Mouse (Mus musculus): ENCODE results near the gene Upf1.

Gene Upf1

DNA sequence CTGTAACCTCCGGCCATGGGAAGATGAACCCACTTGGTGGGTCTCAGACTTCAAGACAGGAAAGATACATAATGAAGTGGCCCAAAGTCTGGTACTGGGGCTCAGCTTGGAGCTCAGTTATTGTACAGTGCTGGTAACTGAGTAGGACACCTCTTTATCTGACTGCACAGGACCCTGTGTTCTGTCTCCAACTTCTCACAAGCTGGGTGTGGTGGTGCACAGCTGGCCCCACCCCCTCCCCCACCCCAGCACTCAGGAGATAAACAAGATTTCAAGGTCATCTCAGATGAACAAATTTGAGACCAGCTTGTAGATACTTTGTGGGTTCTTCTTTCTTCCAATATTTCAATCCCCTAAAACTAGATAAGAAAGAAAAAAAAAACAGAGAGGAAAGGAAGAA lies 3.0 kb upstream of the Upf1 start:
- peak; percentile 85 for DNase-seq

DNA sequence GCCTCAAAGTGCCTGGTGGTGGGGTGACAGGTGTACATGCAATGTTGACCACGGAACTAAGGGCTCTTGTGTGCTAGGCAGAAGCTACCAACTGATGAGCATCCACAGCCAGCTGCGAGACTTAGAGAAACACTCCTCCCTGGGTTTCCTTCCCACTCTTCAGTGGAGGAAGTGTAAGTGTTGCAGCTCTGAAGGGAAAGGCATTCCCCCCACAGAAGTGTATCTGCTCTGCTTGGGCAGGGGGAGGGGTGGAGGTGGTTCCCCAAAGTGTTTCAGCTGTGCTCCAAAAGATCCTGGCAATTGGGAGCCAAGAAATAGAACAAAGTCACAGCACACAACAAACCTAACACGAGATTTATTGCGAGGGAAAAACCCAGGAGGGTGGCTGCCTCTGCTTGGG lies 926 bp upstream of the Upf1 start:
- no peak for DNase-seq

- peak; percentile 68 for DNase-seq
Observed at GRCm38 (mm10) chr8:70352657-70353151, 374 bp downstream of the Upf1 start.

DNA sequence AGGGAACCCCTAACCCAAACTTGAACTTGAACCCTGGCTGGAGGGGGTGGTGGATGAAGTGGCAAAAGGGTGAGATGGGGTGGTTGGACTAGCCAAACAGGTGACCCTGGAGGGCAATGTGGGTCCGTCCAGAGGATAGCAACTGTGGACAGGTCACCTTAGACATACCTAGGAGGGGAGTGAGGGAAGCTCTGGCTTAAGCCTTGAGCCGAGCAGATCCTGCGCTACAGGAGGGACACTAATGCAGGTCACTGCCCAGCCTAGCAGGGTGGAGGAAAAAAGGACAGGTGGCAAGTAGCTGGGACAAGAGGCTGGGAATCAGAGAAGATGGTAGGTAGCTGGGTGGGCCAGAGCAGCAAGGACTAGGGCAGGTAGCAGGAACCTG lies 1.1 kb downstream of the Upf1 start:
- no peak for DNase-seq

GRCm38 (mm10) chr8:70351035-70351999 lies 1.8 kb downstream of the Upf1 start:
- peak; percentile 51 for DNase-seq

GRCm38 (mm10) chr8:70347860-70348420 lies 5.1 kb downstream of the Upf1 start:
- no peak for DNase-seq

DNA sequence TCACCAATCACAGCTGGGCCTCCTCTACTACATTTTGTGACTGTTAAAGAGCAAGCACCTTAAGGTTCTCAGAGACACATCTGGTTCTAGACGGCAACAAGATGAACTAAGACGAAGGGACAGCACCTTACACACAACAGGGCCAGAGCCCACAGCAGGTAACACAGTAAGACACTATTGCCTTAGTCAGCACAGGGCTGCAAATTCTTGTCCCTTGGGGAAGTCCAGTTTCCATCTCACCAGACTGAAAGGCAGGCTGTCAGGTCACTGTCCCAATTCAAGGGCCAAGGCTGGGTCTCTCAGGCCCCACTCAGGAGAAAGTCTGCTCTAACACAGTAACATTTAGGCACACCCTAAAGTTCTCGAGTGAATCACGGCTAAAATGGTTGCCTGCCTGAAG lies 5.6 kb downstream of the Upf1 start:
- DNase-seq, result no peak

- no peak for DNase-seq
Observed at GRCm38 (mm10) chr8:70344279-70344678, 8.8 kb downstream of the Upf1 start.

GRCm38 (mm10) chr8:70343696-70344095 lies 9.4 kb downstream of the Upf1 start:
- DNase-seq, result peak; percentile 58

DNA sequence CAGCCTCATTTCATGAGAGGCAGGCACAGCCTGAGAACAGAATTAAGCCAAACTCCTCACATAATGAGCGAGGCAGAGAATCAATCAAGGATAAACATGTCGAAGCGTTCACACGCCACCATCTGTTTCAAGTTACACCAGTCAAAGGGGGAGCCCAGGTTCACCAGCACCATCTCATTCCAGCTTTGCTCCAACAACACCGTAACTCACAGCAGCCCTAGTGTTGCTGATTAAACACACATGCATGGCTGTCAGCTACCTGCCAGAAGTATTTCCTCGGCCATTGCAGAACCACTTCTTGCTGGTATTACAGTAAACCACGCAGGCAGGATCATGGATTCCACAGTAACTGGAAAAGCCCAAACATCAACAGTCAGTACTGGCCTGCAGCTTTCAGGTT lies 10.0 kb downstream of the Upf1 start:
- DNase-seq, result no peak

DNA sequence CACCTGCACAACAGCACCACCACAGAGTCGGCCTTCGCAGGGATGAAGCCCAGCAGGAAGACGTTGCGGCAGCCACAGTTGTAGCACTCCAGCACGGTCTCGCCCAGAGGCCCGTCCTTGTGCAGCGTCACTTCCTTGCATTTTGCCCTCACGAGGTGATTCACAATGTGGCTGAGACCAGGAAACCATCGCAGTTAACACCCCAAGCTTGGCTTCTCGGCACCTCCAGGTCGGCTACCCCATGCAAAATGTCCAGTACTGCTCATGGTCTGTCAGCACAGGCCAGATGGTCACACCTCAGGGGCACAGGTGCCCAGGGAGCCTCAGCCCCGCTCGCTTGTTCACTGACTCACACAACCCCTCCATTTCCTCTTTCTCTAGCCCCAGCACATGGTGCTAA lies 11.1 kb downstream of the Upf1 start:
- no peak for DNase-seq

GRCm38 (mm10) chr8:70340659-70341058 lies 12.4 kb downstream of the Upf1 start:
- no peak for DNase-seq

GRCm38 (mm10) chr8:70338931-70339330 lies 14.1 kb downstream of the Upf1 start:
- DNase-seq, result no peak

GRCm38 (mm10) chr8:70332878-70333202 lies 20.2 kb downstream of the Upf1 start:
- no peak for DNase-seq

GRCm38 (mm10) chr8:70332070-70332877 lies 20.8 kb downstream of the Upf1 start:
- peak; percentile 72 for DNase-seq

GRCm38 (mm10) chr8:70331526-70331925 lies 21.6 kb downstream of the Upf1 start:
- no peak for DNase-seq

GRCm38 (mm10) chr8:70330741-70331364 lies 22.2 kb downstream of the Upf1 start:
- DNase-seq, result peak; percentile 64

DNA sequence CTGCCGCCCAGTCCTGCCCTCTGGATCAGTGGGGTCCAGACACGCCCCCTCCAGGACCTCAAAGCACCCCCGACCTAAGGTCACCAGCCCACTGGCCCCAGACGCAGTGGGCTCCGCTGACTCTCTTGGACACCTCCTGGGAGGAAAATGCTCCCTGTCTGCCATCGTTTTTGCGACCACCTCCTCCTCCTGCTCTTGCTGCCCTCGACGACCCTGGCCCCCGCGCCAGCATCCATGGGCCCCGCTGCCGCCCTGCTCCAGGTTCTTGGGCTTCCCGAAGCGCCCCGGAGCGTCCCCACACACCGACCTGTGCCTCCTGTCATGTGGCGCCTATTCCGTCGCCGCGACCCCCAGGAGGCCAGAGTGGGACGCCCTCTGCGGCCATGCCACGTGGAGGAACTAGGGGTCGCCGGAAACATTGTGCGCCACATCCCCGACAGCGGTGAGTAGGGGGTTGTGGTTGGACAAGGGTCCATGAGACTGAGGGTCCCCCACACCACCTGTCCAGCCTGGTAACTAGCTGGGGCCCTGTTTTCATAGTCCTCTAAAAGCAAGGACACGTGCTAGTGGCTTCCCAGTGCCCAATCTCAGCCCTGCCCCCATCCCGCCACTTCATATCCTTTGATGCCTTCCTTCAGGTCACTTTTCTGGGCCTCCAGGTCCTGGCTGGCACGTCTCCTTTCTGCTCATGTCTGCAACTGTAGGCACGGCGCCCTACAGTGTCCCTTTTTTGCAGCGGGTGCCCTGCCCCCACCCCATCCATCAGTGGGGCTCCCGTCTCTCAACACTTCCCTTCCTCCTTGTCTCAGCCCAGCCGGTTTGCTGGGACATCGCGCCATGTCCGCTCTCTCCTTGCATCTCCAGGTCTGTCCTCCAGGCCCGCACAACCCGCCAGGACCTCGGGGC lies 23.0 kb downstream of the Upf1 start:
- DNase-seq, result no peak

- peak; percentile 58 for DNase-seq
Observed at GRCm38 (mm10) chr8:70329124-70329834, 23.8 kb downstream of the Upf1 start, which contains the start of gene Gdf1. Gene Gdf1, plus strand, starts transcription at chr8:70329817.

GRCm38 (mm10) chr8:70327512-70327911 lies 25.6 kb downstream of the Upf1 start:
- peak; percentile 66 for DNase-seq

DNA sequence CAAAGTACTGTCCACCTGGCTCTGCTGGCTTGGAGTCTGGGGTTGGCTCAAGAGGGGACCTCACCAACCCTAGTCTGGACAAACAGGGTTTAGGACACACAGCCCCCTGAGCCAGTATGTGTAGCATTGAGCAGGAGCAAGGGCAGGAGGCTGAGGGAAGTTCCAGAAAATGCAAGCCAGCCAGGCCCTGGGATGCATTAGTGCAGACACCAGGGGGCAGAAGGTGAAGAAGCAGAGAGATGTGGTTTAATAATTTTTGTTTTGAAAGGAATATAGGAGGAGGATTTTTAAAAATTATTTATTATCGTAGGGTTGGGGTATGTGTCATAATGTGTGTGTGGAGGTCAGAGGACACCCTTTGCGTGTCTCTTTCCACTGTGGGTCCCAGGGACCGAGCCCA lies 29.4 kb downstream of the Upf1 start:
- DNase-seq, result no peak
